Mouse (Mus musculus) hindbrain, embryonic 14.5 days (tissue): ENCODE results near the gene Speer4a. TPM values are rescaled to one million over a fixed set of nuclear protein-coding genes. Genes with fewer than 3 reads are reported as not detected.

Source experiments
- polyA plus RNA-seq: library from polyadenylated mRNA; unstranded; fragments of >200 nt; fragmentation: Nextera tagmentation; extraction: Ambion mirVana; gene quantifications from 2 replicates; pipeline ENCODE4 v1.2.1, GENCODE M21; 2014

Gene Speer4a
- polyA plus RNA-seq, 1 experiment from 2014 or later, result 0.20 TPM

Other genes starting within 250 kb of the Speer4a start
- gene Gm21663, start 97.2 kb downstream of the Speer4a start, polyA plus RNA-seq, result 0.18 TPM in 1 of 2 replicates, not detected in the other
- 0.10 and 0.32 TPM in 2 replicates for gene Gm21671, start 85.1 kb downstream of the Speer4a start, polyA plus RNA-seq
- 0.22 and 0.31 TPM in 2 replicates for gene Gm21680, start 66.9 kb downstream of the Speer4a start, polyA plus RNA-seq
- 0.41 TPM in 1 of 2 replicates, not detected in the other for gene Gm21698, start 50.9 kb downstream of the Speer4a start, polyA plus RNA-seq
- 0.29 and 0.37 TPM in 2 replicates for gene Gm1979, start 34.8 kb downstream of the Speer4a start, polyA plus RNA-seq
- gene Gm5862, start 16.6 kb downstream of the Speer4a start, polyA plus RNA-seq, result 0.12 TPM in 1 of 2 replicates, not detected in the other
- gene Gm7347, start 19.0 kb upstream of the Speer4a start, polyA plus RNA-seq, result 0.10 and 0.20 TPM in 2 replicates
- not detected in 2 replicates for gene Gm10471, start 49.7 kb upstream of the Speer4a start, polyA plus RNA-seq
- gene 5031410I06Rik, start 65.8 kb upstream of the Speer4a start, polyA plus RNA-seq, result 0.12 and 0.17 TPM in 2 replicates
- gene Gm10220, start 81.9 kb upstream of the Speer4a start, polyA plus RNA-seq, result not detected in 2 replicates
- 0.50 and 0.56 TPM in 2 replicates for gene Gm7361, start 218.1 kb upstream of the Speer4a start, polyA plus RNA-seq